Mouse (Mus musculus) MEL (cell line): ENCODE results near the gene Ubtd2.

Experiments
- CTCF ChIP-seq, 3 experiments: IDR thresholded peaks in 2 of 3; conservative IDR thresholded peaks in 1 of 3; 2 replicates each; pipeline ENCODE4 v1.5.1; 2011 to 2012; ENCODE audit warnings: low read length in 3 of 3, low read depth in 2 of 3, mild to moderate bottlenecking in 2 of 3, improper control_type of control experiment in 1 of 3, inconsistent platforms in 1 of 3, mixed read lengths in 1 of 3, moderate library complexity in 1 of 3; ENCODE audit not compliant: control insufficient read depth in 1 of 3, insufficient read depth in 1 of 3, poor library complexity in 1 of 3, severe bottlenecking in 1 of 3
- MAX ChIP-seq: IDR thresholded peaks from 2 replicates; pipeline ENCODE4 v1.6.1; 2011; ENCODE audit warnings: low read length, improper control_type of control experiment
- MEF2A ChIP-seq: IDR thresholded peaks from 2 replicates; pipeline ENCODE4 v1.6.1; 2014; ENCODE audit warnings: low read depth, mild to moderate bottlenecking, inconsistent platforms, low read length, improper control_type of control experiment; ENCODE audit not compliant: poor library complexity, insufficient replicate concordance, severe bottlenecking; ENCODE audit errors: extremely low read depth
- POLR2A ChIP-seq, 2 experiments: IDR thresholded peaks; 2 replicates each; pipeline ENCODE4 v1.6.1; 2011 to 2012; ENCODE audit warnings: low read length in 2 of 2, mild to moderate bottlenecking in 2 of 2, control low read depth in 1 of 2, improper control_type of control experiment in 1 of 2, low read depth in 1 of 2, moderate library complexity in 1 of 2; ENCODE audit not compliant: control insufficient read depth in 1 of 2, insufficient read depth in 1 of 2, poor library complexity in 1 of 2
- RCOR1 ChIP-seq: IDR thresholded peaks from 2 replicates; pipeline ENCODE4 v1.6.1; 2012; ENCODE audit warnings: low read depth, mild to moderate bottlenecking, inconsistent platforms, low read length, improper control_type of control experiment
- ZC3H11A ChIP-seq: IDR thresholded peaks from 2 replicates; pipeline ENCODE4 v1.6.1; 2012; ENCODE audit warnings: low read depth, mild to moderate bottlenecking, inconsistent platforms, low read length, improper control_type of control experiment
- ZMIZ1 ChIP-seq: IDR thresholded peaks from 2 replicates; pipeline ENCODE4 v1.6.1; 2012; ENCODE audit warnings: low read depth, mild to moderate bottlenecking, inconsistent platforms, low read length, improper control_type of control experiment, moderate library complexity

DNA sequence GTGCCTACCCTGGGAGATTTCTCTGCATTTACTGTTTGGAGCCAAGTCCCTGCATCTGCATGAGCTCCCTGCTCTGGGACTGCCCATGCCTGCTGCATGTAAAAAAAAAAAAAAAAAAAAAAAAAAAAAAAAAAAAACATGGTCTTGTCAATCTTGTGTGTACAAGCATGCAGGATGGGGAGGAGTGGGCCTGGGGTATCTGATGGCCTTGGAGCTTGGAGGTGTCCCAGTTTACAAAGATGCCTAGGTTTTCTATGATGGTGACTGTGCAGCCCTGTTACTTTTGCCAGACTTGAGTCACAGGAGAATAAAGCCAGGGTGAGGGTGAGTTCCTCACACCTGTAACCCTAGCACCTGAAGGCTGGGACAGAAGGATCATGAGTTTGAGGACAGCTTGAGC, 46.1 kb upstream of the Ubtd2 start:
- no peak for TF ChIP-seq ZC3H11A
- TF ChIP-seq MEF2A, result no peak
- no peak for TF ChIP-seq CTCF (IDR thresholded peaks at IDR 0.05 in 2 of 3, conservative IDR thresholded peaks at IDR 0.05 in 1 of 3; ENCODE audit: control insufficient read depth in 1 of 3, insufficient read depth in 1 of 3, low read depth in 2 of 3, low read length in 3 of 3, poor library complexity in 1 of 3, severe bottlenecking in 1 of 3)
- no peak for TF ChIP-seq ZMIZ1
- TF ChIP-seq POLR2A (IDR thresholded peaks at IDR 0.05; ENCODE audit: control insufficient read depth in 1 of 2, insufficient read depth in 1 of 2, low read depth in 1 of 2, low read length in 2 of 2, poor library complexity in 1 of 2), result no peak
- TF ChIP-seq RCOR1, result no peak
- no peak for TF ChIP-seq MAX
